Mouse (Mus musculus): ENCODE data around the gene Atoh1.

The Atoh1 gene

DNA sequence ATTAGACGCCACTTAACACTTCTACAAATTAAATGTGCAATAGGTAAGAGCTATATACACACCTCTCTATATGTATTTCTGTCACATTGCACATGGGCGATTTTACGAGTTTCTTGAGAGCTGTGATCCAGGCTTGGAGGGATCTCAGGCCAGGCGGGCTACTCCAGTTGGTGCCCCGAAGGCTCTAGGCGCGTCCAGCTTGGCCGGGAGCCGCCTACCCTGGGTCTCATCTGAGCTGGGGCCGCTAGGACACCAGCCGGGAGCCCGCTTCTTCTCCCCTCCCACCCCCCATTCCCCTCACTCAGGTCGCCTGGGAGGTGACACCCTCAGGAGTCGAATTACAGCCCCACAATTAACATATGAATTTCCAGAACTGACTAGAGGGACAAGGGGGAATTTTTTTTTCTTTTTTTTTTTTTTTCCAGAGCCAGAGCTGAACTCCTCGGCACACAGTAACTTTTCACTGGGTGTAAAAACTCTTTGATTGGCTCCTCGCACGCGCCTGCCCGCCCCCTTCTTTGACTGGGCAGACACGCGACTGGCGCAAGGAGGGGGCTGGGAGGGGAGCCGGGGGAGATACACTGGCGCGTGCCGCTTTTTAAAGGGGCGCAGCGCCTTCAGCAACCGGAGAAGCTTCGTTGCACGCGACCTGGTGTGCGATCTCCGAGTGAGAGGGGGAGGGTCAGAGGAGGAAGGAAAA lies at the start of gene Atoh1:
TSS of gene Atoh1 (plus strand) at position 627 of the 700 bp plus-strand sequence.
- peak; percentile 30 for DNase-seq

DNA sequence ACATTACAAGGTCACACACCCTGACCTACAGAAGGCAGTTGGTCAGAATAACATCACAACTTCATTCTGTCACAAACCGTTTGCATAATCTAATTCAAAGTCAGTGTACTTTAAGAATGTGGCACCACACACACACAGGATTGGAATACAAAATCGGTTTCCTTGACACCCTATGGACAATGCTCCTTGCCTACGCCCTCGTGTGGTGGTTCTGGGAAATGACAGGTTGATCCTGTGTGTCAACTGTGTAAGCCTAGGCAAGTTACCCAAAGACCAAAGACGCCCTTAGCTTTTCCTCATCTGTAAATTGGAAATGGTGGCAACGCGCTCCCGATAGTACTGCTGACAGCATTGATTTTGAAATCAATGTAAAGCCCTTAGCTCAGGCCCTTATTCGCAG lies 45.0 kb upstream of the Atoh1 start:
- peak; percentile 26 for DNase-seq

DNA sequence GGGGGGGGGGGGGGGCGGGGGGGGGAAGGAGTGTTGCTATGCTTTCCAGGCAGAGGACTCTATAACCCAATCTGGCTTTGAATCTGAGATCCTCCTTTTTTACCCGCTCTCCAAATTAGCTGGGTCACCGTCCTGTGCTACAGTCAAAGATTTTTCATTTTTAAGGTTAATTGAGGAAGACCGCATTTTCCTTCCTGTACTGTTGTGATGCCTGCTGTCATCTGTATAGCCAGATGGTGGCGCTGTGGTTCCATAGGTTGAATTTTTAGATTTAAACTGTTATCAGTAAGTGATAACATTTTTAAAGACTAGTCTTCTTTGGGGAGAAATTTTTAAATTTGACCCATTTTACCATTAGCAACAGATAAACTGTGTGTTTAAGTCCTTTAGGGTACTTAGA lies 44.0 kb upstream of the Atoh1 start:
- DNase-seq = peak; percentile 16

DNA sequence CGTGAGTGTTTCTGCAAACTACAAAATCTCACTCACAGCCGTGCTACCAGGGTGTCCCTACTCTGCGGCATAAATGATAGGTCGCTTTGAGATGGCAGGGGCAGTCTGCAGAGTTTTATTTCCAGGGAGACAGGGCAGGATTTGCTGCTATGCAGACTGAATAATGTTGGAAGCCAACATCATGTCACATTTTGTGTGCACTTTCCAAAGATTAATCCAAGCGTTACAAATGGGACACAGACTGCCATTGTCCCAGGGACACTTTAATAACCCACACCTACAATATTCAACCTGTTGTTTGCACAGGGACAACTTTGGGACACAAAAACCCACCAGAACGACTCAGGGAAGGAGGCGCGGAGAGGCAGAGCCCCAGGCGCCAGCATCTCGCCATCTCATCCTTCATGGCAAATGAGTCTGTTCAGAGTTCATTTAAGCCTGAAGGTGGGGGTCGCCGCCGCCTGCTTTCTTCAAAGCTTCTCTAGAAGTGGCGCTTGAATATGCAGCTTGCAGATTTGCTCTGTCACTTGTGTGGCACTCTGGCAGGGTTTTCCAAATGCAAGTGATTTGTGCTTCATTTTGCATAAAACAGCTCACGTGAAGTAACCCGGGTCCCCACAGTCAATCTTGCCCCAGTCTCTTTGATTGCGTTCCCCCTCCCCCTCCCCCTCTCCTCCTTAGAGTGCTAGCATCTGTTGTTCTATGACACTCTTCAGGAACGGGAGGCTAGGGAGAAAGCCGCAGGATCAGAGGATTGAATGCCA lies 40.6 kb upstream of the Atoh1 start:
- DNase-seq = no peak

DNA sequence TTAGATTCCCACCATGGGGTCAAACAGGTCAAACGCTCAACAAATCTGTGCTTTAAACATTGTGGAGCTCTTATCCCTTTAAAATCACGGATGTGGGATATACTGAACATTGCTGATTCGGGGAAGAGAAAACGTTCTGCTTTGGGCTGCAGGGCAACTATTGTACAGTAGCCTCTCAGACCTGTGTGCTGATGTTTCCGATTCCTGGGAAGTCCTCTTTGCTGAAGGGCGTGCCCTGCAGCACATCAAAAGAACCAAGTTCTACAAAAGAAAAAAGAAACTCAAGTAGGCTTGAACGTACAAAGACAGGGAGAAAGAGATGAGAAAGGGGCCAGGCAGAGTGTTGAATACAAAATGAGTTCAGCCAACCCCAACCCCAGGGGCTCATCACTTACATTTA lies 34.2 kb upstream of the Atoh1 start:
- DNase-seq = no peak

DNA sequence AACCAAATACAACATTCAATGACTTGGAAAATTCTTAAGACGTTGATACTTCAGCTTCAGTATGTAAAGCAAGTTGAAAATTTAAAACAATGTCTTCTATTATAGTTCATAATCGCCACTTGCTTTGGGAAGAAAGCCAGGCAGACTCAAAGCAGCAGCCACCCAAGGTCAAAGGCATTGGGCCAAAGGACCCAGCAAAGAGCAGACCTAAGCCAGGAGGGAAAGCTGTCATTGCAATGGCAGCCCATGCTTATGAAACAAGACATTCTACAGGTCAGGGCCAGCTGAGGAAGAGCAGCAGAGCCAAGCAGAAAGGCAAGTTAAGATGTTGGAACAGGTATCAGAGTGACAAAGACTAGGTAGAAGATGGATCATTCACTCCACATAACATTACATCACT lies 25.3 kb upstream of the Atoh1 start:
- DNase-seq = no peak

DNA sequence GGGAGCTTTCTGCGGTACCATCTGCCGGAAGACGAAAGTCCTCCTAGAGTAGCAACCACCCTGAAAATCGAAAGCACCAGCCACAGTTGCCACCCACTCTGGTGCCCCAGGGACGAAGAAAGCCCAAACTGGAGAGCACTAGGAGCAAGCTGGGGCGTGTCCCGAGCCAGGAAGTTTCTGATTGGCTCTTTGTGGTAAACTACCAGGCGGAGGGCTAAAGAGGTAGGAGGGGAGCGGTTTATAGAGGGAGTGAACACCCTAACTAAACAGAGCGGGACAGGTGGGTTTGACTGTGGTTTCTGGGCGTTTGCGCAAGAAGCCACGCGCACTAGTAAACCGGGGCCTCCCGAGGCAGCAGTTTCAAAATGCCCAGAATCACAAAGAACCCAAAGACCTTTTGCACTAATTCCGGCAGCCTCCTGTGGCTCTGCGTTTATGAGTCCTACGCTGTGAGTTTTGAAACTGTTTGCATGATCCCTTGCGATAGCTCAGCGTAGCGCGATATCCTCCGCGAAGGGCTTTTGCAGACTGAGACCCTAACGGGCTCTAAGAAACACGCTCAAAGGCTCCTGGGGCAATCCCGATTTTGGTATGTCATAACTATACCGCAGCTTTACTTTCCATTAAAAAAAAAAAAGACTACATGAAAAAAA lies 1.0 kb upstream of the Atoh1 start:
- DNase-seq = peak; percentile 11

DNA sequence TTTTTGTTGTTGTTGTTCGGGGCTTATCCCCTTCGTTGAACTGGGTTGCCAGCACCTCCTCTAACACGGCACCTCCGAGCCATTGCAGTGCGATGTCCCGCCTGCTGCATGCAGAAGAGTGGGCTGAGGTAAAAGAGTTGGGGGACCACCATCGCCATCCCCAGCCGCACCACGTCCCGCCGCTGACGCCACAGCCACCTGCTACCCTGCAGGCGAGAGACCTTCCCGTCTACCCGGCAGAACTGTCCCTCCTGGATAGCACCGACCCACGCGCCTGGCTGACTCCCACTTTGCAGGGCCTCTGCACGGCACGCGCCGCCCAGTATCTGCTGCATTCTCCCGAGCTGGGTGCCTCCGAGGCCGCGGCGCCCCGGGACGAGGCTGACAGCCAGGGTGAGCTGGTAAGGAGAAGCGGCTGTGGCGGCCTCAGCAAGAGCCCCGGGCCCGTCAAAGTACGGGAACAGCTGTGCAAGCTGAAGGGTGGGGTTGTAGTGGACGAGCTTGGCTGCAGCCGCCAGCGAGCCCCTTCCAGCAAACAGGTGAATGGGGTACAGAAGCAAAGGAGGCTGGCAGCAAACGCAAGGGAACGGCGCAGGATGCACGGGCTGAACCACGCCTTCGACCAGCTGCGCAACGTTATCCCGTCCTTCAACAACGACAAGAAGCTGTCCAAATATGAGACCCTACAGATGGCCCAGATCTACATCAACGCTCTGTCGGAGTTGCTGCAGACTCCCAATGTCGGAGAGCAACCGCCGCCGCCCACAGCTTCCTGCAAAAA lies 496 bp downstream of the Atoh1 start:
- DNase-seq = peak; percentile 13

DNA sequence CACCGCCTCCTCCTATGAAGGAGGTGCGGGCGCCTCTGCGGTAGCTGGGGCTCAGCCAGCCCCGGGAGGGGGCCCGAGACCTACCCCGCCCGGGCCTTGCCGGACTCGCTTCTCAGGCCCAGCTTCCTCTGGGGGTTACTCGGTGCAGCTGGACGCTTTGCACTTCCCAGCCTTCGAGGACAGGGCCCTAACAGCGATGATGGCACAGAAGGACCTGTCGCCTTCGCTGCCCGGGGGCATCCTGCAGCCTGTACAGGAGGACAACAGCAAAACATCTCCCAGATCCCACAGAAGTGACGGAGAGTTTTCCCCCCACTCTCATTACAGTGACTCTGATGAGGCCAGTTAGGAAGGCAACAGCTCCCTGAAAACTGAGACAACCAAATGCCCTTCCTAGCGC lies 1.1 kb downstream of the Atoh1 start:
- DNase-seq = no peak

DNA sequence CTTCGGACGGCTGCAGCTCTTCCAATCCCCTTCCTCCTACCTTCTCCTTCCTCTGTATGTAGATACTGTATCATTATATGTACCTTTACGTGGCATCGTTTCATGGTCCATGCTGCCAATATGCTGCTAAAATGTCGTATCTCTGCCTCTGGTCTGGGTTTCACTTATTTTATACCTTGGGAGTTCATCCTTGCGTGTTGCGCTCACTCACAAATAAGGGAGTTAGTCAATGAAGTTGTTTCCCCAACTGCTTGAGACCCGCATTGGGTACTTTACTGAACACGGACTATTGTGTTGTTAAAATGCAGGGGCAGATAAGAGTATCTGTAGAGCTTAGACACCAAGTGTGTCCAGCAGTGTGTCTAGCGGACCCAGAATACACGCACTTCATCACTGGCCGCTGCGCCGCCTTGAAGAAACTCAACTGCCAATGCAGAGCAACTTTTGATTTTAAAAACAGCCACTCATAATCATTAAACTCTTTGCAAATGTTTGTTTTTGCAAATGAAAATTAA lies 1.6 kb downstream of the Atoh1 start:
- no peak for DNase-seq

DNA sequence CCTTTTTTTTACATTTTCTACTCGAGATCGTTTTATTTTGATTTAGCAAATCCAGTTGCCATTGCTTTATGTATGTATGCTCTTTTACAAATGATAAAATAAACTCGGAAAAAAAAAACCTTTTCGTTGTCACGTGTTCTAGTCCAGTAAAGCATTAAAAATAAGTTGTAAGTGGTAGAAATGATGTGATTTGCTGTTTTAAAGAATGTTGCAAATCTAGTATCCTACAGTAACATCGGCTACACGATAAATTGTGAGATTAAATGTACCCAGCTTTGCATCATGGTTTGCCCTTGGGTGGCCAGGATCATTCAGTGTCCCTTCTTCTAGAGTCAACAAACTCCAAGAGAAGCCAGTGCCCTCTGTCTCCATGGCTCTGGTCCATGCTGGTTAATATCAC lies 2.2 kb downstream of the Atoh1 start:
- DNase-seq = no peak

DNA sequence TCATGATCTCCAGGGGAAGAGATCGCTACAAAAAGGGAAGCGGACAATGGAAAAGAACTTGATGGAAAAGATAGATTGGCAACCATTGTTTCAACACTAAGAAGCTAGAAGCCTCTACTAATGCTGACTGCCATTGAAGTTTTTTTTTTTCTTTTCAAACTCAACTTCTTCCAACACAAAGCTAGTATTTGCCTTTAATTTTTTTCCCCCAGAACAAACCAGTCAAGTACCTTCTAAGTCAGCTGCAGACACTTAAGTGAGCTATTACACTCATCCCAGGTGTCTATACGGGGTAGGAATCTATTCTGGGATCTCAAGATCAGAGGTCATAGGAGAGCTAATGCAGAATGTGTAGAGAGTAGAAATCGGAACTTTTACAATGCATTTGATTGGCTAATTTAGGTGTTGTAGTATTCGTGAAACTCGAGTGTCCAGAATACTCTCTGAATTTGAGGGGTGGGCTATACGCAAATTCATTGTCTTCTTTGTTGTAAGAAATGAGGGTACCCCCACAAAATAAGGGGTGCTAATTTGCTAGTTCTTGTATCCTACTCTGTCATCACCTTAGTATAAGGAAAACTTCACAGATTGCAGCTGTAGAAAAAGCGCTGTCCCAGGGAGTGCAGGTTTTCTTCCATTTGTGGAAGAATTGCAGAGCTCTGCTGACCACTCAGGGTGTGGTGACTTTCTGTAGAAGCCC lies 2.8 kb downstream of the Atoh1 start:
- no peak for DNase-seq

DNA sequence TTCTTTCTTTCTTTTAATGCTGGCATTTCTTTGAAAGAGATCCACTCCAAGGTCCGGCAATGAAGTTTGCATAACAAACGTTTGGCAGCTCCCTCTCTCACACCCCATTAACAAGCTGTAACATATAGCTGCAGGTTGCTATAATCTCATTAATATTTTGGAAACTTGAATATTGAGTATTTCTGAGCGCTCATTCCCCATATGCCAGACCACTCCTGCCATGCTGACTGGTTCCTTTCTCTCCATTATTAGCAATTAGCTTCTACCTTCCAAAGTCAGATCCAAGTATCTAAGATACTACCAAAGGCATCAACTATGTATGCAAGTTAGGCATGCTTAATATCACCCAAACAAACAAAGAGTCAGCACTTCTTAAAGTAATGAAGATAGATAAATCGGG lies 4.4 kb downstream of the Atoh1 start:
- no peak for DNase-seq

DNA sequence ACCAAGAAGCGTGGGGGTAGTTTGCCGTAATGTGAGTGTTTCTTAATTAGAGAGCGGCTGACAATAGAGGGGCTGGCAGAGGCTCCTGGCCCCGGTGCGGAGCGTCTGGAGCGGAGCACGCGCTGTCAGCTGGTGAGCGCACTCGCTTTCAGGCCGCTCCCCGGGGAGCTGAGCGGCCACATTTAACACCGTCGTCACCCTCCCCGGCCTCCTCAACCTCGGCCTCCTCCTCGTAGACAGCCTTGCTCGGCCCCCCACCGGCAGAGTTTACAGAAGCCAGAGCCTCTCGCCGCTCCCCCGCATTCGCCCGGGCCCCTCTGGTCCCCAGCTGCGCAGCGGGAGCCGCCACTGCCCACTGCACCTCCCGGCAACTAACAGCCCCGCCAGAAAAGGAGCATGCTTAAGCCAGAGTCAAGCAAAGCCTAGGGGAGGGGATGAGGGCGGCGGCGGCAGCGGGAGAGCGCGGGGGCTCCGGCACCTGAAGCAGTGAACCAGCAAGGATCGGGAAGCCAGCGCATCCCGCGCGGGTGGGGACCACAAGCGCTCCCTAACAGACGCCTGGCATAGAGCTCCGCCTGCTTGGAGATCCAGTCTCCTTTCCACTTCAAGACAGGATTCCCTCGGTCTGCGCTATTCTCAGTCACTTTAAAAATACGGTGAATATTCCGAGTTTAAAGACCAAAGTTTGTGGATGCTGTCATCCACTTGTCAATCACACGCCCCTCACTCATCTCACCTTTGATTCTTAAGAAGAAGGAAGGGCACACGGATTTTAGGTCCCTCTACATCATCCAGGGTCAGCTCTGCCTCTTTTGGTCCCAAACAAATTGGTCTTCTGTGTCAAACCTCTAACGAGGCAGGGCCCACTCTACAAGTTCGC lies 5.8 kb downstream of the Atoh1 start:
- no peak for DNase-seq

DNA sequence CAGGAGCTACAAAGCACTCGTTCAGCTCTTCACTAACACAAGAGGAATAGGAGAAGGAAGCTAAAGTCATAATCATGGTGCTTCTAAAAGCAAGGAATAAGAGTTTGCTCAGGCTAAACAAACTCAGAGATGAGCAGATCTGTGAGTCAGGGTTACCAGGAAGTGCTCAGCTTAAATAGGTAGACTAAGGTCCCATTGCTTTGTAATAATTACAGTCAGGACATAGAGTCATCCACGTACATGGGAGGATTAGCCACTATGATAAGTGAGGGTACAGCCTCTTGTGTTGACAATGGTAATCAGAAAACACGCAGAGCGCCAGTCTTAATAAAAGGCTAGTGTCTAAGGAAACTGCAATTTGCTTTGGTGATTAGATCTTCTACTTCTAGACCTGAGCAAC lies 7.4 kb downstream of the Atoh1 start:
- DNase-seq = no peak

DNA sequence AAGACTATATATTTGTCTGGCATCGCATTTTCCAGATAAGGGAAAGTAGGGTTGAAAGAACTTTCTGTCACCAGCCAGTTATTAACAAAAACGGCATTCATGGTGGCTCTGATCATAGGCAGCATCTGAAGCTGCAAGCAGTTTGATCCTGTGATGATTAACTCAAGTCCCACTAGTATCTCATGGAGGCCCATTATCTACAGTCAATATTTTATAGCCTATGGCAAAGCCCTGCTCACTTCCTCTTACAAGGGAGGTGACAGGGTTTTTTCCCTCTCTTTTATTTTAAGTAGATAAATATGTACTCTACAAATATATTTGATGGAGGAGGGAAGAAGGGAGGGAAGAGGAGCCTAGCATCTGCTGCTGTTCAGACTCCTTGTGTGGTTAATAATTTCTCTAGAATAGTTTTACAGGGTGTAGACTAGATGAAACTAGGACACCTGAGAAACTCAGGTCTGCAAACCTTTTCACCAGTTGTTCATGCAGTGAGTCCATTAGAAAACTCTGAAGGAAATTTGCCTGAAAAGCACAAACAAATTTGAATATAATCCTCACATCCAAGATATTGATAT lies 14.1 kb downstream of the Atoh1 start:
- no peak for DNase-seq

DNA sequence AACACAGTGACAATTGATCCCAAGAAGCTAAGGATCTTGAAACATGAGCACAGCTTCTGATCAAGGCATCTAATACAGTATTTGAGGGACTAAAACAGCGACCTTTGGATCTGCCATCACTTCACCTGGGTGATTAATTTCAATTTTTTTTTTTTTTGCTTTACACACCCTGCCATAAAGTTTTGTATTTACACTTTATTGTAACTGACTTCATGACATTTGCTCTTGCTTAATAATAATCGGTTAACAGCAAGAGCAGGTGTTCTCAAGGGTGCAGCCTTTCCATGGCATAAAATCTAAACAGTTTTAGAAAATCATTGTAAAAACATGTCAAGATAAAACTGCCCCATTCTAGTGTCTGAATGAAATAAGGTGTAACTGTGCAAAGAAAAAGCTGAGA lies 25.6 kb downstream of the Atoh1 start:
- no peak for DNase-seq

DNA sequence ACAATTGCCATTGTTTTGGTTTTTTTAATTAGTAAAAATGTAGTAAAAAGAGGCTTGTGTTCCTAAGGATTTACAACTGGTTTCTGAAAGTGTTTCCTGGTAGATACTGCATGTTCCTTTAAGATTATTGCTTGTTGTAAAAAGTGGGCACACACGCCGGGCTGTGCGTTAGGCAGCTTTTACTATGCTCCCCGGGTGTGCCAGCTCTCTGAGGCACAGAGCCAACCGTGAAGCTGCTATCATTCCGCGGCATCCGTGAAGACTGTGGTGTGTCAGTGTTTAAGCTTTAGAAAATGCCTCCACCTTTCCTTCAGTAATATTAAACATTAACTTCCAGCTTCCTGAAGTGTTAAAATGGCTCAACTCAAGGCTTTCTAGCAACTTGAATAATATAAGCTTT lies 35.0 kb downstream of the Atoh1 start:
- DNase-seq = no peak

DNA sequence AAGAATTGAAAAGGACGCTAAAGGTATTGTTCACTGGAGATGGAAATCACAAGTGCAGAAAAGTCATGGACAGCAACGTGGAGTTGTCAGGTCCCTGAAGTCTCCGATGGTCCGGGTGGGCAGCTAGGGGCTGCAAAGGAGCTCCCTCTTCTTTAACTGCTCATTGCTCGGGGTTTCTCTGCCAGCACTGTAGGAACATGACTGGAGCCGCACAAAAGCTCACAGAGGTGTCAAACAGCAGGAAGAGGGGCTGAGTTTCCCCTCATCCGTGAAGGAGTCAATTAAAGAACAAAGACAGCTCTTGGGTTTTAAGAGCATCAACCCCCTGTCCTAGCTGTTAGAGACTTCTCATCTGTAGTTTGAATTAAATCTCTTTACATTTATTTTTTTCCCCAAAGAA lies 44.5 kb downstream of the Atoh1 start:
- no peak for DNase-seq
